In the genomic region with DNA sequence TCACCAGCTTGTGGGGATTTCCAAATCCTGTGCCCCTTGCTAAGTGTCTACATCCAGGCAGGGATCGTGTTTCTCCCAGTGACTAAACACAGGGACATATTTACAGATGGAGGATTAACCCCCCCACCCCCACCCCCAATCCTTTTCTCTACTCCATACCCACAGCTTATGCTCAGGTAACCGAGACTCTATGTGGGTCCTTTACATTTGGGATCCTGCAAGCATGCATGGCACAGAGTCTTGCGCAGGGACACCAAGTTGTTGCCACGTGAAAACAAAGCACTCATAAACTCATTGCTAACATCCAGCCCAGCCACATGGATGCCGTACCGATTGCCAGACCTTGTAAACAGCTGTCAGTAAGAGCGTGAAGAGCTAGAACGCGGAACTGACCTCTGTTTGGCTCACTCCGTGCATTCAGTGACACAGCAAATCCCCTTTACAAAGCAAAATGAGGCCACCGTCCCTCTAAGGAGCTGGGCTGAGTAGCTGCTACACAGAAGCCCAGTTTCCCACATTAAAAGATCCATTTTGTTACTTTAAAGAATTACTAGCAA, we compare ENCODE assay signal across 9 mouse cellular contexts.
DNase-seq lines count a peak whose midpoint lies in the region; ATAC-seq and TF ChIP-seq lines count a peak whose summit lies in the region.
"Had no signal": no experiment of that assay in that cellular context is flagged by ENCODE, and none has a peak within 500 bp of the region (broad histone marks: within the 10 kb centered on the region; RNA-seq: fewer than 3 reads in every experiment).

No protein-coding gene starts in this region.

- peaks cover 100% of the 10 kb centered on the region for H3K79me2 ChIP-seq in C2C12 (ENCODE audit: control insufficient read depth, insufficient read depth)

- H3ac ChIP-seq in C2C12 (ENCODE audit: control insufficient read depth, insufficient read length, low read depth): no peak overlapping the region

- peaks cover 14% of the 10 kb centered on the region; the same call in 1 of the 2 replicates for H3K4me1 ChIP-seq in limb, embryonic 14.5 days (ENCODE audit: control insufficient read depth, insufficient read depth, low read length)

- ATAC-seq in limb, embryonic 14.5 days (ENCODE audit: low FRiP score, low read depth): 0 out of 2 replicates have a peak, but pooled peaks have one; percentile 61

- TF ChIP-seq POLR2A in limb, embryonic 14.5 days (IDR thresholded peaks at IDR 0.05; ENCODE audit: borderline replicate concordance, extremely low read depth, insufficient read depth, insufficient read length): no peak

- no peaks in the 10 kb centered on the region for H3K27me3 ChIP-seq in C2C12 (ENCODE audit: control insufficient read depth, insufficient read depth, insufficient read length)
- no peaks in the 10 kb centered on the region for H3K27me3 ChIP-seq in limb, embryonic 14.5 days (ENCODE audit: control insufficient read depth, insufficient read depth, low read length)
- H3K27me3 ChIP-seq: stomach, embryonic 15.5 days had no signal

- WGBS in limb, embryonic 14.5 days: 35% methylated on average over 11 of the region's 11 CpGs

- no peak overlapping the region for H3K4me3 ChIP-seq in C2C12 (ENCODE audit: insufficient read depth, poor library complexity, severe bottlenecking)
- H3K4me3 ChIP-seq in limb, embryonic 14.5 days (replicated peaks; ENCODE audit: low read length): no peak overlapping the region
- H3K4me3 ChIP-seq: stomach, embryonic 15.5 days had no signal

- DNase-seq in MEL-GATA-1-ER (ENCODE audit: extremely low read depth, low read depth): peak; percentile 44
- DNase-seq in forelimb bud, embryonic 11.5 days (ENCODE audit: low read depth, low spot score): peak; percentile 19
- peak; percentile 66 for DNase-seq in limb, embryonic 14.5 days (ENCODE audit: low spot score)
- no peak for DNase-seq in layer of hippocampus, postnatal 10 days (ENCODE audit: low spot score in 2 of 2)
- DNase-seq in cerebellum, postnatal 4 days (ENCODE audit: low spot score in 2 of 2): no peak
- no peak for DNase-seq in adrenal gland, adult (ENCODE audit: inconsistent age in 2 of 2, low spot score in 1 of 2)
- DNase-seq in layer of hippocampus, postnatal 14 days (ENCODE audit: low spot score in 2 of 2): no peak

- H3K4me2 ChIP-seq in limb, embryonic 14.5 days (replicated peaks; ENCODE audit: low read depth, low read length, severe bottlenecking): no peak overlapping the region
- H3K4me2 ChIP-seq: stomach, embryonic 15.5 days had no signal

- no peak overlapping the region for H3K27ac ChIP-seq in limb, embryonic 14.5 days (replicated peaks; ENCODE audit: low read depth, low read length)

- no peak for TF ChIP-seq CTCF in C2C12 (IDR thresholded peaks at IDR 0.05; ENCODE audit: control insufficient read depth, insufficient read depth, insufficient read length)

- peaks cover 97% of the 10 kb centered on the region for H3K79me3 ChIP-seq in C2C12 (ENCODE audit: low read depth)

- no peak overlapping the region for H3K9ac ChIP-seq in limb, embryonic 14.5 days (ENCODE audit: low read depth, low read length, severe bottlenecking)
- H3K9ac ChIP-seq: stomach, embryonic 15.5 days had no signal

- no peaks in the 10 kb centered on the region for H3K9me3 ChIP-seq in limb, embryonic 14.5 days (ENCODE audit: control insufficient read depth, low read length)
- H3K9me3 ChIP-seq: stomach, embryonic 15.5 days had no signal

- H3K36me3 ChIP-seq in C2C12 (ENCODE audit: control insufficient read depth, insufficient read depth): peaks cover 44% of the 10 kb centered on the region
- no peaks in the 10 kb centered on the region for H3K36me3 ChIP-seq in limb, embryonic 14.5 days (ENCODE audit: control insufficient read depth, insufficient read depth, low read length)
- H3K36me3 ChIP-seq: stomach, embryonic 15.5 days had no signal

TF ChIP-seq in C2C12, 6 proteins besides CTCF, POLR2A, EP300 and RAD21:
- no peak for TF ChIP-seq MYOG (IDR thresholded peaks at IDR 0.05; ENCODE audit: control insufficient read depth, extremely low read depth, insufficient read length)
- TF ChIP-seq MYOD1 (IDR thresholded peaks at IDR 0.05; ENCODE audit: control insufficient read depth, insufficient read length, low read depth): no peak
- TF ChIP-seq CEBPB (IDR thresholded peaks at IDR 0.05; ENCODE audit: low read depth): no peak
- TF ChIP-seq MAX (IDR thresholded peaks at IDR 0.05): peak; percentile 23
- TF ChIP-seq USF1 (IDR thresholded peaks at IDR 0.05; ENCODE audit: low read depth): no peak
- no peak for TF ChIP-seq FOSL1 (IDR thresholded peaks at IDR 0.05; ENCODE audit: insufficient read depth, low read length, poor library complexity, severe bottlenecking)

Comparison
In these comparisons a context has a peak if more than half of its experiments do, and no peak if none do; other contexts are left out.
1. DNase-seq: peak in MEL-GATA-1-ER (single experiment), forelimb bud, embryonic 11.5 days (single experiment) and limb, embryonic 14.5 days (single experiment); none in layer of hippocampus, postnatal 10 days (0 of 2), cerebellum, postnatal 4 days (0 of 2), adrenal gland, adult (0 of 2) and layer of hippocampus, postnatal 14 days (0 of 2).